Comparison of ENCODE assay signal across 17 mouse cellular contexts in the genomic region with DNA sequence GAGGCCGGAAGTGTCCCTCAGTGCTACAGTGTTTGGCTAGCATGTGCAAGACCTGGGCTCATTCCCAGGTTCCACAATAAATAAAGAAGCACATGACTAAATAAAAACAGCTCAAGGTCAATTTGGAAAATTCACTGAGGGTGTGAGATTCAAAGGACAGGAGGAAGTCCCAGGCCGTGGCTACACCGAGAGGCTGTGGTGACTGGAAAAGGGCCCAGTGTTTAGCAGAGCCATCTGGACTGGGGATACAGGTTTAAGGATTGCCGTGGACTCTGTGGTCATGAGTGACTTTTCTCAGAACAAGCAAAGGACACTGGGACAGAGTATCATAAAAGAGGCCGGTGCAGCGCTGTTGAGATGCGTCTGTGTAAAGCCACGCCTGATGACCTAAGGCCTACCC. TPM values are rescaled to one million over a fixed set of nuclear protein-coding genes. Genes with fewer than 3 reads are reported as not detected.
"Had no signal": no experiment of that assay in that cellular context is flagged by ENCODE, and none has a peak within 500 bp of the region (broad histone marks: within the 10 kb centered on the region; RNA-seq: fewer than 3 reads in every experiment).

No protein-coding gene starts in this region.

- H3K27me3 ChIP-seq: midbrain, embryonic 13.5 days had no signal

- H3K9ac ChIP-seq: lung, embryonic 14.5 days; midbrain, embryonic 13.5 days had no signal

- H3K4me2 ChIP-seq: liver, embryonic 11.5 days; lung, embryonic 14.5 days; midbrain, embryonic 13.5 days had no signal

- H3K27ac ChIP-seq: kidney, postnatal 0 days; left cerebral cortex, adult 2 months; macrophage; midbrain, embryonic 10.5 days; midbrain, embryonic 13.5 days had no signal

- ATAC-seq: lung, postnatal 0 days; midbrain, embryonic 13.5 days; midbrain, embryonic 16.5 days had no signal

- H3K4me3 ChIP-seq: left cerebral cortex, adult 2 months; megakaryocyte, embryonic 14.5 days; midbrain, embryonic 10.5 days; midbrain, embryonic 13.5 days; myocyte had no signal

- H3K9me3 ChIP-seq: megakaryocyte, embryonic 14.5 days; midbrain, embryonic 10.5 days; midbrain, embryonic 13.5 days had no signal

- DNase-seq: kidney, adult 18-20 months; kidney, postnatal 25 days; layer of hippocampus, postnatal 36 days; lung, embryonic 14.5 days; thymus, adult 18-20 months; thymus, postnatal 4 days had no signal

RNA-seq across cellular contexts. Expression of gene Arhgef25, which starts 23.4 kb away (rescaled TPM):
- total RNA-seq: monocyte, adult 5-6 weeks had no signal
- polyA plus RNA-seq: macrophage had no signal
